Mouse (Mus musculus): ENCODE results near the gene Psmb6. TPM values are rescaled to one million over a fixed set of nuclear protein-coding genes. Genes with fewer than 3 reads are reported as not detected.

Psmb6 gene
- polyA plus RNA-seq, 1 experiment, result not detected

DNA sequence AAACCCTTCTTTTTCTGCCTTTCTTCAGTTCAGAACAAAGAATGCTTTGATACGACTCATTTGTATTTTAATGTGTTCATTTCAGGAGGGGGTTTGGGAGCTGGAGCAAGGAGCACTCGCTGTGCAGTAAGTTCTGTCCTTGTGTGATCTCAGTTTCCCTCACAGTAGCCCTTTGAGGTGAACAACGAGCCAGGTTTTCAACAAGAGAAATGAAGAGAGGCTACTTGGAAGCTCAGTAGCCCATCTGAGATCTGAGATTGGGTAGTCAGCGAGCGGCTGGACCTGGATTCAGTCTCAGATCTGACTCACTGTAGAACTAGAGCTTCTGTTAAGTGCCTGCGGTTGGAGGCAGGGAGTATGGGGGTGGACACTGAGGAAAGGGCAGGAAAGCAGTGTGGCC lies 48.7 kb downstream of the Psmb6 start:
- H3K27ac ChIP-seq (ENCODE audit: insufficient read depth, low read depth, low read length), result peak overlapping the region; percentile 53
- WGBS, result 45% methylated on average over 6 of the region's 6 CpGs

DNA sequence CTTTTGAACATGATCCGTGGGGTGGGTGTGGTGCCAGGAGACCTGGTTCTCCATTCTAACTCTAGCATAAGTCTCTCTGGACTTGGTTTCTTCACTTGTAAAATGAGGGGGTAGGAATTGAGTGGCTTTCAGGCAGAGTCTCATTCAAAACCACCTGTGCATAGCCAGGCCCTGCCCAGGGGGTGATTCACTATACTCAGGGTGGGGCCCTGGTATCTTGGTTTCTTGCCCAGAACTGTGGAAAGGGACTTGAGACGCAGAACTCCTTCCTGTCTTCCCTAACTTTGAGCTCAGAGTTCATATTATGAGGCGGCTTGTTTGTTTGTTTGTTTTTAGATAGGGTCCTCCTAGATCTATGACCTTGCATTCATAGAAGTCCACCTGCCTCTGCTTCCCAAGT lies 52.0 kb downstream of the Psmb6 start:
- TF ChIP-seq POLR2A (IDR thresholded peaks at IDR 0.05; ENCODE audit: insufficient read depth, low read depth, low read length) (no peak), CTCF (IDR thresholded peaks at IDR 0.05; ENCODE audit: insufficient read depth, low read depth, low read length) (no peak)
- WGBS, result 79% methylated on average over 3 of the region's 3 CpGs
- H3K27ac ChIP-seq (ENCODE audit: insufficient read depth, low read depth, low read length), result no peak overlapping the region

More for the DNA sequence above, 48.7 kb downstream of the Psmb6 start:
- H3K4me1 ChIP-seq (ENCODE audit: control insufficient read depth, insufficient read depth, low read length), result peaks cover 24% of the 10 kb centered on the region
- H3K4me3 ChIP-seq (ENCODE audit: insufficient read depth, low read depth, low read length), result no peak overlapping the region
- TF ChIP-seq POLR2A (IDR thresholded peaks at IDR 0.05; ENCODE audit: insufficient read depth, low read depth, low read length), result no peak
- no peak for TF ChIP-seq CTCF (IDR thresholded peaks at IDR 0.05; ENCODE audit: insufficient read depth, low read depth, low read length)

More for the DNA sequence above, 52.0 kb downstream of the Psmb6 start:
- no peak overlapping the region for H3K4me3 ChIP-seq (ENCODE audit: insufficient read depth, low read depth, low read length)
- peaks cover 43% of the 10 kb centered on the region for H3K4me1 ChIP-seq (ENCODE audit: control insufficient read depth, insufficient read depth, low read length)

Other genes starting within 250 kb of the Psmb6 start
- gene Alox12e, start 202.7 kb upstream of the Psmb6 start, polyA plus RNA-seq (2012; ENCODE audit: insufficient read depth, insufficient read length, low replicate concordance, missing spikeins), result not detected in 2 replicates
- not detected in 2 replicates for gene Alox15, start 173.3 kb upstream of the Psmb6 start, polyA plus RNA-seq (2012; ENCODE audit: insufficient read depth, insufficient read length, low replicate concordance, missing spikeins)
- gene Pelp1, start 115.3 kb upstream of the Psmb6 start, polyA plus RNA-seq (2012; ENCODE audit: insufficient read depth, insufficient read length, low replicate concordance, missing spikeins), result not detected in 2 replicates
- gene Arrb2, start 92.7 kb upstream of the Psmb6 start, polyA plus RNA-seq (2012; ENCODE audit: insufficient read depth, insufficient read length, low replicate concordance, missing spikeins), result not detected in 2 replicates
- not detected in 2 replicates for gene Med11, start 73.4 kb upstream of the Psmb6 start, polyA plus RNA-seq (2012; ENCODE audit: insufficient read depth, insufficient read length, low replicate concordance, missing spikeins)
- gene Zmynd15, start 65.9 kb upstream of the Psmb6 start, polyA plus RNA-seq (2012; ENCODE audit: insufficient read depth, insufficient read length, low replicate concordance, missing spikeins), result not detected in 2 replicates
- not detected in 2 replicates for gene Cxcl16, start 65.4 kb upstream of the Psmb6 start, polyA plus RNA-seq (2012; ENCODE audit: insufficient read depth, insufficient read length, low replicate concordance, missing spikeins)
- not detected in 2 replicates for gene Tm4sf5, start 20.1 kb upstream of the Psmb6 start, polyA plus RNA-seq (2012; ENCODE audit: insufficient read depth, insufficient read length, low replicate concordance, missing spikeins)
- gene Vmo1, start 10.8 kb upstream of the Psmb6 start, polyA plus RNA-seq (2012; ENCODE audit: insufficient read depth, insufficient read length, low replicate concordance, missing spikeins), result not detected in 2 replicates
- gene Gltpd2, start 6.2 kb upstream of the Psmb6 start, polyA plus RNA-seq (2012; ENCODE audit: insufficient read depth, insufficient read length, low replicate concordance, missing spikeins), result not detected in 2 replicates
- not detected in 2 replicates for gene Gm40193, start 7.6 kb downstream of the Psmb6 start, polyA plus RNA-seq (2012; ENCODE audit: insufficient read depth, insufficient read length, low replicate concordance, missing spikeins)
- not detected in 2 replicates for gene Pld2, start 14.7 kb downstream of the Psmb6 start, polyA plus RNA-seq (2012; ENCODE audit: insufficient read depth, insufficient read length, low replicate concordance, missing spikeins)
- 190 TPM in 1 of 2 replicates, not detected in the other for gene Mink1, start 37.5 kb downstream of the Psmb6 start, polyA plus RNA-seq (2012; ENCODE audit: insufficient read depth, insufficient read length, low replicate concordance, missing spikeins)
- not detected in 2 replicates for gene 4930544D05Rik, start 90.5 kb downstream of the Psmb6 start, polyA plus RNA-seq (2012; ENCODE audit: insufficient read depth, insufficient read length, low replicate concordance, missing spikeins)
- gene Chrne, start 93.8 kb downstream of the Psmb6 start, polyA plus RNA-seq (2012; ENCODE audit: insufficient read depth, insufficient read length, low replicate concordance, missing spikeins), result not detected in 2 replicates
- gene Gp1ba, start 113.8 kb downstream of the Psmb6 start, polyA plus RNA-seq (2012; ENCODE audit: insufficient read depth, insufficient read length, low replicate concordance, missing spikeins), result not detected in 2 replicates
- not detected in 2 replicates for gene Rnf167, start 121.9 kb downstream of the Psmb6 start, polyA plus RNA-seq (2012; ENCODE audit: insufficient read depth, insufficient read length, low replicate concordance, missing spikeins)
- gene Slc25a11, start 122.1 kb downstream of the Psmb6 start, polyA plus RNA-seq (2012; ENCODE audit: insufficient read depth, insufficient read length, low replicate concordance, missing spikeins), result not detected in 2 replicates
- gene Pfn1, start 129.3 kb downstream of the Psmb6 start, polyA plus RNA-seq (2012; ENCODE audit: insufficient read depth, insufficient read length, low replicate concordance, missing spikeins), result 496 and 550 TPM in 2 replicates
- gene Eno3, start 131.8 kb downstream of the Psmb6 start, polyA plus RNA-seq (2012; ENCODE audit: insufficient read depth, insufficient read length, low replicate concordance, missing spikeins), result not detected in 2 replicates
- gene Spag7, start 144.0 kb downstream of the Psmb6 start, polyA plus RNA-seq (2012; ENCODE audit: insufficient read depth, insufficient read length, low replicate concordance, missing spikeins), result not detected in 2 replicates
- not detected in 2 replicates for gene Camta2, start 162.7 kb downstream of the Psmb6 start, polyA plus RNA-seq (2012; ENCODE audit: insufficient read depth, insufficient read length, low replicate concordance, missing spikeins)
- not detected in 2 replicates for gene Inca1, start 174.8 kb downstream of the Psmb6 start, polyA plus RNA-seq (2012; ENCODE audit: insufficient read depth, insufficient read length, low replicate concordance, missing spikeins)
- not detected in 2 replicates for gene Kif1c, start 175.2 kb downstream of the Psmb6 start, polyA plus RNA-seq (2012; ENCODE audit: insufficient read depth, insufficient read length, low replicate concordance, missing spikeins)
- gene Zfp3, start 238.8 kb downstream of the Psmb6 start, polyA plus RNA-seq (2012; ENCODE audit: insufficient read depth, insufficient read length, low replicate concordance, missing spikeins), result not detected in 2 replicates

Data from olfactory bulb, adult 2 months (tissue).